24 mouse cellular contexts compared by ENCODE assay signal in genomic region chr10:50138351-50138750, GRCm38 (mm10).
DNase-seq lines count a peak whose midpoint lies in the region; TF ChIP-seq lines count a peak whose summit lies in the region.
"Had no signal": no experiment of that assay in that cellular context is flagged by ENCODE, and none has a peak within 500 bp of the region (broad histone marks: within the 10 kb centered on the region; RNA-seq: fewer than 3 reads in every experiment).

No protein-coding gene starts in this region.

- intact Hi-C loops in left cerebral cortex, postnatal 14 days (cut with DNase I): no loop called here

- H3K4me3 ChIP-seq in cerebellum, adult 2 months (replicated peaks; ENCODE audit: insufficient read depth, low read depth, low read length): no peak overlapping the region
- H3K4me3 ChIP-seq: embryonic facial prominence, embryonic 10.5 days; embryonic facial prominence, embryonic 13.5 days; erythroblast, embryonic 14.5 days; forebrain, embryonic 12.5 days; forebrain, embryonic 15.5 days; heart, embryonic 12.5 days; heart, embryonic 15.5 days had no signal

- DNase-seq in cerebellum, adult 11 months: peak; percentile 29
- DNase-seq in cerebellum, adult 2 months: peak; percentile 45 to 56
- peak; percentile 66 for DNase-seq in cerebellum, adult 9-11 months
- peak; percentile 27 to 46 for DNase-seq in cerebellum, postnatal 25 days
- DNase-seq in left cerebral cortex, postnatal 14 days (ENCODE audit: low spot score in 2 of 2): no peak
- no peak for DNase-seq in heart, adult 8-10 months (ENCODE audit: low spot score)
- DNase-seq in gastrocnemius, adult 18-20 months (ENCODE audit: low spot score): no peak
- DNase-seq: adrenal gland, postnatal 10 days; adrenal gland, postnatal 36 days; B cell, adult 2 months; gastrocnemius, postnatal 10 days; gastrocnemius, postnatal 36 days; kidney, adult 18-20 months had no signal

- peak overlapping the region; percentile 71; the same call in 1 of the 2 replicates for H3K27ac ChIP-seq in cerebellum, adult 2 months (ENCODE audit: insufficient read depth, low read length)
- H3K27ac ChIP-seq: embryonic facial prominence, embryonic 10.5 days; embryonic facial prominence, embryonic 13.5 days; forebrain, embryonic 12.5 days; forebrain, embryonic 15.5 days; heart, embryonic 15.5 days; hindbrain, embryonic 14.5 days; hindbrain, postnatal 0 days had no signal

- no peak for TF ChIP-seq POLR2A in cerebellum, adult 2 months (IDR thresholded peaks at IDR 0.05; ENCODE audit: borderline replicate concordance, insufficient read depth, low read length)

- peaks cover 11% of the 10 kb centered on the region; the same call in 1 of the 2 replicates for H3K4me1 ChIP-seq in cerebellum, adult 2 months (ENCODE audit: control insufficient read depth, insufficient read depth, low read length)
- H3K4me1 ChIP-seq: embryonic facial prominence, embryonic 10.5 days; embryonic facial prominence, embryonic 13.5 days; forebrain, embryonic 12.5 days; forebrain, embryonic 15.5 days; heart, embryonic 12.5 days; heart, embryonic 15.5 days had no signal

- no peak for TF ChIP-seq CTCF in cerebellum, adult 2 months (IDR thresholded peaks at IDR 0.05; ENCODE audit: borderline replicate concordance, insufficient read depth, low read depth, low read length)

- WGBS in cerebellum, adult 2 months: 38% methylated on average over 1 of the region's 1 CpGs

- H3K27me3 ChIP-seq in cerebellum, adult 2 months (ENCODE audit: control insufficient read depth, insufficient read depth, low read length): no peaks in the 10 kb centered on the region
- H3K27me3 ChIP-seq: CH12.LX; embryonic facial prominence, embryonic 13.5 days; forebrain, embryonic 12.5 days; forebrain, embryonic 15.5 days; heart, embryonic 12.5 days; heart, embryonic 15.5 days; Patski had no signal

Comparison
In these comparisons a context has a peak if more than half of its experiments do, and no peak if none do; other contexts are left out.
1. DNase-seq: peak in cerebellum, adult 11 months (single experiment), cerebellum, adult 2 months (2 of 2), cerebellum, adult 9-11 months (single experiment) and cerebellum, postnatal 25 days (2 of 2); none in left cerebral cortex, postnatal 14 days (0 of 2), heart, adult 8-10 months (single experiment) and gastrocnemius, adult 18-20 months (single experiment).